Mouse (Mus musculus) forebrain, postnatal 0 days (tissue): ENCODE results near the gene Lrrc61. TPM values are rescaled to one million over a fixed set of nuclear protein-coding genes. Genes with fewer than 3 reads are reported as not detected.

Experiments
- ATAC-seq: fragments of 200-750 bp; cut with Nextera tagmentation; 2 replicates; pipeline ENCODE4 v1.8.0; 2017; ENCODE audit warnings: mild to moderate bottlenecking, moderate library complexity
- DNase-seq: peaks from one replicate; pipeline ENCODE4 v3.0.0-alpha.2; 2015
- H3K27ac ChIP-seq: fragments of 300-500 bp; sonication (generic); 2 replicates; pipeline ENCODE4 v1.5.1; 2014; ENCODE audit warnings: low read depth, mild to moderate bottlenecking, antibody characterized with exemption, low read length, moderate library complexity, mixed read lengths
- H3K27me3 ChIP-seq: fragments of 300-500 bp; sonication (generic); 2 replicates; pipeline ENCODE4 v1.6.1; 2014; ENCODE audit warnings: mild to moderate bottlenecking, low read length, mixed read lengths; ENCODE audit not compliant: insufficient read depth
- H3K36me3 ChIP-seq: fragments of 300-500 bp; sonication (generic); 2 replicates; pipeline ENCODE4 v1.6.1; 2014; ENCODE audit warnings: mild to moderate bottlenecking, moderate library complexity; ENCODE audit not compliant: insufficient read depth
- H3K4me1 ChIP-seq: fragments of 300-500 bp; sonication (generic); 2 replicates; pipeline ENCODE4 v1.6.1; 2014; ENCODE audit warnings: antibody characterized with exemption; ENCODE audit not compliant: insufficient read depth
- H3K4me2 ChIP-seq: fragments of 300-500 bp; sonication (generic); 2 replicates; pipeline ENCODE4 v1.6.1; 2014; ENCODE audit warnings: low read depth, mild to moderate bottlenecking, moderate library complexity
- H3K4me3 ChIP-seq: fragments of 300-500 bp; sonication (generic); 2 replicates; pipeline ENCODE4 v1.5.1; 2014; ENCODE audit warnings: low read depth, low read length, mixed read lengths
- H3K9ac ChIP-seq: fragments of 300-500 bp; sonication (generic); 2 replicates; pipeline ENCODE4 v1.6.1; 2014; ENCODE audit warnings: mild to moderate bottlenecking
- H3K9me3 ChIP-seq: fragments of 300-500 bp; sonication (generic); 2 replicates; pipeline ENCODE4 v1.6.1; 2016; ENCODE audit warnings: low read length
- CTCF ChIP-seq: sonication (generic); IDR thresholded peaks from 2 replicates; pipeline ENCODE4 v1.5.1; 2016; ENCODE audit warnings: antibody characterized with exemption, control low read depth, low read depth
- WGBS: fragments of 180-500 bp; shearing (Covaris S2); extraction: QIAGEN DNeasy Blood & Tissue Kit; methylation state at CpG from one replicate; pipeline ENCODE4 v1.1.7; 2014; 5-methylcytosine and 5-hydroxymethylcytosine counted together
- polyA plus RNA-seq: library from polyadenylated mRNA; unstranded; fragments of >200 nt; fragmentation: Nextera tagmentation; extraction: Ambion mirVana; gene quantifications from 2 replicates; pipeline ENCODE4 v1.2.1, GENCODE M21; 2015
- total RNA-seq: library from RNA; depleted of rRNA; stranded (reverse); fragments of >200 nt; gene quantifications from 2 replicates; pipeline ENCODE4 v1.2.3, GENCODE M21; 2014

Gene Lrrc61
- total and polyA plus RNA-seq, 2 experiments from 2014 or later = 20.9 to 28.7 TPM

- 91% methylated on average over 3 of the region's 3 CpGs for WGBS
- no peak overlapping the region for H3K4me3 ChIP-seq
- DNase-seq (no peak), ATAC-seq (no peak)
- no peak overlapping the region for H3K4me2 ChIP-seq
- no peak for TF ChIP-seq CTCF
- H3K36me3 ChIP-seq = peaks cover 3% of the 10 kb centered on the region
- no peaks in the 10 kb centered on the region; the same call in 1 of the 2 replicates for H3K9me3 ChIP-seq
- 0 out of 2 replicates have a peak, but pooled peaks cover 3% of the 10 kb centered on the region for H3K4me1 ChIP-seq
- H3K27ac ChIP-seq = no peak overlapping the region
- no peaks in the 10 kb centered on the region for H3K27me3 ChIP-seq
- no peak overlapping the region for H3K9ac ChIP-seq
These were observed 36.7 kb downstream of the Lrrc61 start for GRCm38 (mm10) chr6:48591221-48591845.

GRCm38 (mm10) chr6:48591871-48592270 lies 37.3 kb downstream of the Lrrc61 start:
- WGBS = 90% methylated on average over 6 of the region's 6 CpGs
- Histone ChIP-seq H3K36me3 (peaks cover 8% of the 10 kb centered on the region), H3K9ac (no peak overlapping the region), H3K4me3 (no peak overlapping the region), H3K4me1 (0 out of 2 replicates have a peak, but pooled peaks cover 3% of the 10 kb centered on the region), H3K27ac (no peak overlapping the region), H3K9me3 (peaks cover 3% of the 10 kb centered on the region; the same call in 1 of the 2 replicates), H3K27me3 (no peaks in the 10 kb centered on the region), H3K4me2 (no peak overlapping the region)
- TF ChIP-seq CTCF = no peak
- ATAC-seq (no peak), DNase-seq (no peak)

- peaks cover 12% of the 10 kb centered on the region; the same call in 1 of the 2 replicates for H3K9me3 ChIP-seq
- DNase-seq (peak; percentile 91), ATAC-seq (peak; percentile 91)
- H3K4me3 ChIP-seq = peak within 1 kb of the TSS; percentile 65
- 0 out of 2 replicates have a peak, but pooled peaks cover 3% of the 10 kb centered on the region for H3K4me1 ChIP-seq
- peaks cover 21% of the 10 kb centered on the region for H3K36me3 ChIP-seq
- WGBS = 2% methylated on average over 45 of the region's 45 CpGs
- peak within 1 kb of the TSS; percentile 90 for H3K9ac ChIP-seq
- TF ChIP-seq CTCF = peak; percentile 49; the same call in 1 of the 2 replicates
- H3K27me3 ChIP-seq = no peaks in the 10 kb centered on the region
- peak within 1 kb of the TSS; percentile 80 for H3K4me2 ChIP-seq
- peak within 1 kb of the TSS; percentile 95 for H3K27ac ChIP-seq
These were observed 38.8 kb downstream of the Lrrc61 start, which contains the start of the genes Repin1 and Gm44965 for GRCm38 (mm10) chr6:48593158-48594042. Gene Repin1, plus strand, starts transcription at chr6:48593883. Gene Gm44965, plus strand, starts transcription at chr6:48593941.

- no peak for TF ChIP-seq CTCF
- Histone ChIP-seq H3K4me3 (peak overlapping the region; percentile 65), H3K9me3 (peaks cover 12% of the 10 kb centered on the region; the same call in 1 of the 2 replicates), H3K4me1 (0 out of 2 replicates have a peak, but pooled peaks cover 3% of the 10 kb centered on the region), H3K36me3 (peaks cover 21% of the 10 kb centered on the region), H3K27ac (peak overlapping the region; percentile 95), H3K9ac (peak overlapping the region; percentile 90), H3K27me3 (no peaks in the 10 kb centered on the region), H3K4me2 (peak overlapping the region; percentile 80)
- DNase-seq (peak; percentile 87), ATAC-seq (peak; percentile 79)
- 3% methylated on average over 30 of the region's 41 CpGs for WGBS
These were observed 39.6 kb downstream of the Lrrc61 start for GRCm38 (mm10) chr6:48594043-48594738.

GRCm38 (mm10) chr6:48595278-48595677 lies 40.7 kb downstream of the Lrrc61 start:
- Histone ChIP-seq H3K27me3 (no peaks in the 10 kb centered on the region), H3K4me2 (peak overlapping the region; percentile 80; the same call in 1 of the 2 replicates), H3K9me3 (peaks cover 12% of the 10 kb centered on the region; the same call in 1 of the 2 replicates), H3K4me3 (no peak overlapping the region), H3K36me3 (peaks cover 30% of the 10 kb centered on the region), H3K4me1 (0 out of 2 replicates have a peak, but pooled peaks cover 3% of the 10 kb centered on the region), H3K9ac (no peak overlapping the region), H3K27ac (no peak overlapping the region)
- WGBS = 50% methylated on average over 1 of the region's 1 CpGs
- no peak for DNase-seq
- no peak for TF ChIP-seq CTCF
- ATAC-seq = no peak

DNA sequence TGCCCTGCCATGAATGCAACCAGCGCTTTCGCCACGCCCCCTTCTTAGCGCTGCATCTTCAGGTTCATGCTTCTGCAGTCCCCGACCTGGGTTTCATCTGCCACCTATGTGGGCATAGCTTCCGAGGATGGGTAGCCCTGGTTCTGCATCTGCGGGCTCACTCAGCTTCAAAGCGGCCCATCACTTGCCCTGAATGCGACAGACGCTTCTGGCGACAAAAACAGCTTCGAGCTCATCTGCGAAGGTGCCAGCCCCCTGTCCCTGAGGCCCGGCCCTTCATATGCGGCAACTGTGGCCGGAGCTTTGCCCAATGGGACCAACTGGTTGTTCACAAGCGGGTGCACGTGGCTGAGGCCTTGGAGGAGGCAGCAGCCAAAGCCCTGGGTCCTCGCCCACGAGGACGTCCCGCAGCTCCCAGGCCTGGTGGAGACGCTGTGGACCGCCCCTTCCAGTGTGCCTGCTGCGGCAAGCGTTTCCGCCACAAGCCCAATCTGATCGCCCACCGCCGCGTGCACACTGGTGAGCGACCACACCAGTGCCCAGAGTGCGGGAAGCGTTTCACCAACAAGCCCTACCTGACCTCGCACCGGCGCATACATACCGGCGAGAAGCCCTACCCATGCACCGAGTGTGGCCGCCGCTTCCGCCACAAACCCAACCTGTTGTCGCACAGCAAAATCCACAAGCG lies 42.1 kb downstream of the Lrrc61 start:
- ATAC-seq (no peak), DNase-seq (no peak)
- H3K9ac ChIP-seq = no peak overlapping the region
- no peak for TF ChIP-seq CTCF
- H3K27me3 ChIP-seq = no peaks in the 10 kb centered on the region
- H3K4me2 ChIP-seq = no peak overlapping the region
- H3K4me3 ChIP-seq = no peak overlapping the region
- H3K36me3 ChIP-seq = peaks cover 30% of the 10 kb centered on the region
- H3K4me1 ChIP-seq = 0 out of 2 replicates have a peak, but pooled peaks cover 3% of the 10 kb centered on the region
- peaks cover 12% of the 10 kb centered on the region; the same call in 1 of the 2 replicates for H3K9me3 ChIP-seq
- H3K27ac ChIP-seq = no peak overlapping the region
- 97% methylated on average over 45 of the region's 45 CpGs for WGBS
